Mouse (Mus musculus) cerebellum, adult 2 months (tissue): ENCODE measurements around the gene Adam1b. TPM values are rescaled to one million over a fixed set of nuclear protein-coding genes. Genes with fewer than 3 reads are reported as not detected.
A peak's percentile ranks its signal among the peaks of the same experiment; 100 is the strongest.

Experiments
- DNase-seq, 2 experiments: peaks; one replicate each; pipeline ENCODE4 v3.0.0; 2021
- H3K27ac ChIP-seq: fragments of 200-500 bp; 2 replicates; pipeline ENCODE4 v1.5.1; 2012; ENCODE audit warnings: low read length, control low read depth, inconsistent platforms; ENCODE audit not compliant: insufficient read depth
- H3K27me3 ChIP-seq: fragments of 200-500 bp; 2 replicates; pipeline ENCODE4 v1.6.1; 2012; ENCODE audit warnings: inconsistent platforms, mild to moderate bottlenecking, low read length, moderate library complexity; ENCODE audit not compliant: control insufficient read depth, insufficient read depth
- H3K4me1 ChIP-seq: fragments of 200-500 bp; 2 replicates; pipeline ENCODE4 v1.6.1; 2011; ENCODE audit warnings: low read length; ENCODE audit not compliant: control insufficient read depth, insufficient read depth
- H3K4me3 ChIP-seq: fragments of 200-500 bp; replicated peaks from 2 replicates; pipeline ENCODE3; 2011; ENCODE audit warnings: mild to moderate bottlenecking, low read depth, low read length, control low read depth; ENCODE audit not compliant: insufficient read depth
- CTCF ChIP-seq: fragments of 200-500 bp; IDR thresholded peaks from 2 replicates; pipeline ENCODE4 v1.5.1; 2011; ENCODE audit warnings: low read depth, mild to moderate bottlenecking, control low read depth, low read length, moderate library complexity, borderline replicate concordance; ENCODE audit not compliant: insufficient read depth
- POLR2A ChIP-seq: fragments of 200-500 bp; IDR thresholded peaks from 2 replicates; pipeline ENCODE4 v1.6.1; 2011; ENCODE audit warnings: low read length, control low read depth, borderline replicate concordance; ENCODE audit not compliant: insufficient read depth
- WGBS: fragments of 180-500 bp; shearing (Covaris S2); methylation state at CpG from one replicate; pipeline ENCODE4 v1.1.7; 2018; 5-methylcytosine and 5-hydroxymethylcytosine counted together
- polyA plus RNA-seq: library from polyadenylated mRNA; depleted of rRNA; stranded (reverse); fragments of >200 nt; gene quantifications from 2 replicates; pipeline ENCODE4 v1.2.3, GENCODE M21; 2012; rRNA removed

The Adam1b gene
- not detected in 2 replicates for polyA plus RNA-seq

DNA sequence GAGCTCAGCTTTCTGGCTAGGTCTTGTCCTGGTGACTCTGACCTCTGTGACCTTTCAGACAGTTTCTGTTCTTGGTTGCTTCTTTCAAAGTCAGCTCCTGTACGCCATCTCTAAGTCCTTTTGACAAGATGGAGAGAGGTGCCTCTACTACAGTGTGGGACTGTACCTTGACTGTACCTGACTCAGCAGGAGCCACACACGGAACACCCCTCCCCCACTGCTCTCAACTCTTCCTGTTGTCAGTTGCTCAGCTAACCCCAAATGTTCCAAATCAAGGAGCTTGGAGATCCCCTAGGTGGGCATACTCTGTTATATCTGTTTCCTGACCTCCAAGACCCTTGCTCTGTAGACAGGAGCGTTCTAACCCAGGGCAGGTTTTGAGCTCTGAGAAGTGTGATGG is at the start of gene Adam1b:
Gene Adam1b, minus strand, starts transcription at position 205 of the 400 bp plus-strand sequence.
- Histone ChIP-seq H3K27me3 (no peaks in the 10 kb centered on the region), H3K4me3 (no peak within 1 kb of the TSS), H3K4me1 (no peaks in the 10 kb centered on the region), H3K27ac (no peak within 1 kb of the TSS)
- WGBS: 91% methylated on average over 3 of the region's 3 CpGs
- DNase-seq: no peak
- TF ChIP-seq POLR2A (no peak), CTCF (no peak)

DNA sequence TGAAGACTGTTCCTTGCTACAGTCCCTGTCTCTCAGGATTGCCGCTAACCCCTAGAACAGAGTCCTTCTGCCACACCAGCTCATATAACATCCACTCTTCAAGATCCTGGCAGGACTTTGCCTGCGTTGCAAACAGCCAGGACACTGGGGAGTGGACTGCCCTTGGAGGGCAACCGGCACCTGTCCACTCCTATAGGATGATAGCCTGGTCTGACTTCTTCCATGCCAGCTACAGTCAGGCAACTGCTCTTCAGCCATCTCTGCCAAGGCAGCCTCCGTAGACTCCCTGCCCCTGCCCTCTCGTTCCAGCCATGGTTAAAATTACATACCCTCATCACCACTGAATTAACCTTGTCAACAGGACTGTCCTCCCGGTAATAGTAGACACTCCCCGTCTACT is 46.0 kb upstream of the Adam1b start:
- WGBS: 74% methylated on average over 7 of the region's 7 CpGs
- H3K4me3 ChIP-seq: no peak overlapping the region
- no peak for TF ChIP-seq CTCF
- no peaks in the 10 kb centered on the region for H3K4me1 ChIP-seq
- no peaks in the 10 kb centered on the region for H3K27me3 ChIP-seq
- no peak for DNase-seq
- H3K27ac ChIP-seq: no peak overlapping the region

DNA sequence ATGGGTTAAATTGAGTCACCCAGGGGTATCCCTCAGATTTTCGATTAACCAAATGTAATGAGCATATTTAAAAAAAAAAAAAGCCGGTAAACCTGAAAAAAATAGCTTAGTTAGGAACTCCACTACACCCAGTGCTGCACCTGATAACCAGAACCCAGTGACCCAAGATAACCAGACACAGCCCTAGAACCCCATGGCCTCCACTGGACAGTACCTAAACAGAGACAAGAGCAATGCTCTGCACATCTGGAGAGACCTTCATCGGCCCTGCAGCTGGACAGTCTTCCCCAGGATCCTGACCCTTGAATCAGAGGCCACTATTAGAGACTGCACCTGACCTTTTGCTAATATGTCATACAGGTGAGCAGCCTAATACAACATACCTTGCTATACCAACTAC is 43.8 kb upstream of the Adam1b start:
- no peak overlapping the region for H3K4me3 ChIP-seq
- H3K4me1 ChIP-seq: no peaks in the 10 kb centered on the region; the same call in 1 of the 2 replicates
- no peak for TF ChIP-seq POLR2A
- no peak for TF ChIP-seq CTCF
- no peak for DNase-seq
- no peaks in the 10 kb centered on the region for H3K27me3 ChIP-seq
- no peak overlapping the region for H3K27ac ChIP-seq
- 85% methylated on average over 3 of the region's 3 CpGs for WGBS

DNA sequence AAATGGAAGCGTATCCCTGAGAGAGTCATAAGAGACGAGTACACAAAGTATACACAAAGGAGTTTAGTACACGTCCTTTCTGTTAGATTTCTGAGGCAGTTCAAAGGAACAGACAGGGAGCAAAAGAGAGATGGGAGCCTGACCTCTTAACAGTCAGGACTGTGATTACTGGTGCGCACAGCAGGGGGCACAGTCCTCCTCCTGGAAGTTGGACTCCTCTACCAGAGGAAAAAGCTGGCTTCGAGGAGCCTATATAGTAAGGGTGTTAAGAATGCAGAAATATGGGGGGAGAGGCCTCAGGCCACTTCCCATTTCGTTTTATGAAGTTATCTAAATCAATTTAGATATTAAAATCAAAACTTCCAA is 43.3 kb upstream of the Adam1b start:
- Histone ChIP-seq H3K4me3 (peak overlapping the region; percentile 9), H3K4me1 (no peaks in the 10 kb centered on the region; the same call in 1 of the 2 replicates), H3K27ac (no peak overlapping the region), H3K27me3 (no peaks in the 10 kb centered on the region)
- peak; percentile 32 to 38 for DNase-seq
- TF ChIP-seq CTCF (no peak), POLR2A (no peak)
- WGBS: 28% methylated on average over 6 of the region's 6 CpGs

DNA sequence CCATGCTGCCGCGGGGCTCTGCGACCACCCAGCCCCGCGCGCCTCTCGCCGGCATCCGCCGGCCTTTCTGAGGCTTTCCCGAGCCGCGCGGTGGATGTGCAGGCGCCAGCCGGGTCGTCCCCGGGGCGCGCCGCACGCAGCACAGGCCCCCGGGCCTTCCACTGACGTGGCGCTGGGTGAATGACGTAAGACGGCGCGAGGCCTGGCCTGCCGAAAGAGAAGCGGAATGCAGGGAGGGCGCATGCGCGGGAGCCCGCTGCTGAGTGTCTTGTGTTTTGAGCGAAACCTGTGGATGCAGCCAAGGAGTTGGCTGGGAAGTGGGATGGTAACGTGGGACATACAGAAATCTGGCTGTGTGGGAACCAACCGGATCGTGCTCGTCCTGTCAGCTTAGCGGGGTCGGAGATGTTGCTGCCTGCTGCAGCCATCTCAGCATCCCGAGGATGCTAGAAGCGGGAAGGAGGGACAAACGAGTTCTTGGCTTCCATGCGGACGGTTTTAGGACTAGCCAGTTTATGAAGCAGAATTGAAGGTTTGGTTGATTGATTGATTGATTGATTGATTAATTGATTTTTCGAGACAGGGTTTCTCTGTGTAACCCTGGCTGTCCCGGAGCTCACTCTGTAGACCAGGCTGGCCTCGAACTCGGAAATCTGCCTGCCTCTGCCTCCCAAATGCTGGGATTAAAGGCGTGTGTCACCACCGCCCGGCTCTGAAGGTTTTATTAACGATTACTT is 42.7 kb upstream of the Adam1b start, which contains the start of gene Mapkapk5:
Gene Mapkapk5, minus strand, starts transcription at position 113 of the 737 bp plus-strand sequence.
- peak within 1 kb of the TSS; percentile 96 for H3K4me3 ChIP-seq
- H3K27ac ChIP-seq: peak within 1 kb of the TSS; percentile 90
- TF ChIP-seq POLR2A: peak; percentile 93; the same call in 1 of the 2 replicates
- no peak for TF ChIP-seq CTCF
- H3K4me1 ChIP-seq: peaks cover under 1% of the 10 kb centered on the region; the same call in 1 of the 2 replicates
- DNase-seq: peak; percentile 97 to 99
- no peaks in the 10 kb centered on the region for H3K27me3 ChIP-seq
- WGBS: 1% methylated on average over 55 of the region's 55 CpGs

DNA sequence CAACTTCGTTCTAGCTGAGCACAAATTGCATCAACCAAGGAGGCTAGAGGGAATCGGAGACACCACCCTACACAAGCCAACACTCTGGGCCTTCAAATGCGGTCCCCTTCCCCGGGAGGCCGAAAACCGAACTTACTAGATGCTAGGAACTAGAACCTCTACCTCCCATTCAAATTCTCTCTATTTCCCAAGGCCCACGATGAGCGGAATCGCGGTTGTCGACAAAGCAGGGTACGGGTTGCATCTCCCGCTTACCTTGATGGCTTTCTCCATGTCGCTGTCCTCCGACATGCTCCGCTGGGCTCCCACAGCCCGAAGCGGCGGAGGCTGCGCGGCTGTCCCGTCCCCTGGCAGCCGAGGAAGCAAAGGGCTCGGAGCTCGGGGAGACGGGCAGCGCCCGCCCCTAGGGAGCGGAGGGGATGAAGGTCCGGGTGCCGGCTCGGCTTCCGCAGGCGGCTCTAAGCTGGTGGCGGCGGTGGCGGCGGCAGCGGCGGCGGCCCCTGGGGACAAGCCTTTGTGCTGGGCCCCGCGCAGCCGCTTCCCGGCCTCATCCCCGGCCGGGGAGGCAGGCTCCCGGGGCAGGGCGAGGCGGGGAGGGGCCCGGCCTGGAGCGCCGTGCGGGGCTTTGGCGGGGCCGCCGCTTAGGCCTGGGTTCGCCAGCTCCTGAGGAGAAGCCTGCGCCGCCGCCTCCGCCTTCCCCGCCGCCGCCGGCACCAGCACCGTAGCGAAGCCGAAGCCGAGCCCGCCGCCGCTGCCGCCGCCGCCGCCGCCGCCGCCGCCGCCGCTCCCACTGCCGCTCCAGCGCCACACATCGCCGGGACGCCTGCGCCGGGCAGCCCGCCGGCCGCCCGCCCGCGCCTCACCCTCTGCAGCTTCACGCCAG is 41.9 kb upstream of the Adam1b start, which contains the start of the genes Adam1a and Gm42878:
Gene Adam1a, minus strand, starts transcription at position 573 of the 883 bp plus-strand sequence.
Gene Gm42878, minus strand, starts transcription at position 573 of the 883 bp plus-strand sequence.
- Histone ChIP-seq H3K27ac (peak within 1 kb of the TSS; percentile 90), H3K27me3 (no peaks in the 10 kb centered on the region), H3K4me3 (peak within 1 kb of the TSS; percentile 96), H3K4me1 (peaks cover 2% of the 10 kb centered on the region; the same call in 1 of the 2 replicates)
- no peak for DNase-seq
- no peak for TF ChIP-seq CTCF
- TF ChIP-seq POLR2A: no peak
- under 1% methylated on average over 93 of the region's 97 CpGs for WGBS

DNA sequence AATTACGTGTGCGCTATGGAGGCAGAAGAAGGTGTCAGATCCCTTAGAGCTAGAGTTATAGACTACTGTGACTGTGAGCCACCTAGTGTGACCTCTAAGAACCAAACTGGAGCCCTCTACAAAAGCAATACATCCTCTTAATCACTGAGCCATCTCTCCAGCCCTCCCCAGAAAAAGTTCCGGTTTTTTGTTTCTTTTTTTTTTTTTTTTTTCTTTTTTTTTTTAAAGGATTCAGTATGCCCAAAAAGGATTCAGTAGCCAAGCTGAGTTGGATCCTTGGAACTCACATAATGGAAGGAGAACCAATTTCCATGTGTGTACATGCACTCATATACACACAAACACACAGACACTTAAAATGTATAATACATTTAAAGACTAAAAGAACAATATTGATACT is 40.1 kb upstream of the Adam1b start:
- WGBS: 69% methylated on average over 3 of the region's 3 CpGs
- no peaks in the 10 kb centered on the region for H3K27me3 ChIP-seq
- DNase-seq: no peak
- TF ChIP-seq POLR2A: no peak
- TF ChIP-seq CTCF: no peak
- H3K27ac ChIP-seq: no peak overlapping the region
- peaks cover 5% of the 10 kb centered on the region; the same call in 1 of the 2 replicates for H3K4me1 ChIP-seq
- H3K4me3 ChIP-seq: no peak overlapping the region

DNA sequence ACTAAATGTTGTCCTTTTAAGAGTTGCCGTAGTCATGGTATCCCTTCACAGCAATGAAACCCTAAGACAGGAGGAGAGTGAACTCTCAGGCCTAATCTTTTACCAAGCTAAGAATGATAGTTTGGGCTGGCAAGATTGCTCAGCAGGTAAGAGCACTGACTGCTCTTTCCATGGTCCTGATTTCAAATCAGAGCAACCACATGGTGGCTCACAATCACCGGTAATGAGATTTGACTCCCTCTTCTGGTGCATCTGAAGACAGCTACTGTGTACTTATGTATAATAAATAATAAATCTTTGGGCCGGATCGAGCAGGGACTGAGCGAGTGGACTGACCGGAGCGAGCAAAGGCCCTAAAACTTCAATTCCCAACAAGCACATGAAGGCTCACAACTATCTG is 38.0 kb upstream of the Adam1b start:
- TF ChIP-seq CTCF (no peak), POLR2A (no peak)
- whole genome bisulfite sequencing: 67% methylated on average over 7 of the region's 7 CpGs
- no peak for DNase-seq
- no peaks in the 10 kb centered on the region for H3K27me3 ChIP-seq
- H3K4me3 ChIP-seq: no peak overlapping the region
- no peak overlapping the region for H3K27ac ChIP-seq
- peaks cover 5% of the 10 kb centered on the region; the same call in 1 of the 2 replicates for H3K4me1 ChIP-seq
